Mouse (Mus musculus): Measurements from ENCODE around the gene Gm10031.

- TF ChIP-seq POLR2A (IDR thresholded peaks at IDR 0.05; ENCODE audit: control insufficient read depth, extremely low read depth, insufficient read depth, low read length, poor library complexity) (no peak), CTCF (IDR thresholded peaks at IDR 0.05; ENCODE audit: borderline replicate concordance, control insufficient read depth, extremely low read depth, insufficient read depth, low read length, poor library complexity) (no peak)
Observed at GRCm38 (mm10) chr1:156560500-156560899, 36.7 kb downstream of the Gm10031 start.

Measured in thymus, adult 2 months (tissue).